Mouse (Mus musculus): ENCODE results near the gene R3hdm4. TPM values are rescaled to one million over a fixed set of nuclear protein-coding genes. Genes with fewer than 3 reads are reported as not detected.

The R3hdm4 gene
- polyA plus RNA-seq, 1 experiment from 2014 or later: 151 TPM

Small RNAs within 50 kb of the gene (microRNA-seq; reads per million reads assigned to microRNA genes)
- gene Mir6910: not detected

Other genes with a start within 250 kb of the R3hdm4 start
- 88.7 and 93.6 TPM in 2 replicates for gene Cdc34, start 239.0 kb downstream of the R3hdm4 start, polyA plus RNA-seq (2014; fragmentation: Nextera tagmentation; extraction: Ambion mirVana)
- 1.0 and 1.6 TPM in 2 replicates for gene Gzmm, start 232.2 kb downstream of the R3hdm4 start, polyA plus RNA-seq (2014; fragmentation: Nextera tagmentation; extraction: Ambion mirVana)
- gene Bsg, start 216.7 kb downstream of the R3hdm4 start, polyA plus RNA-seq (2014; fragmentation: Nextera tagmentation; extraction: Ambion mirVana): 871 and 937 TPM in 2 replicates
- 0.10 and 0.25 TPM in 2 replicates for gene Hcn2, start 204.6 kb downstream of the R3hdm4 start, polyA plus RNA-seq (2014; fragmentation: Nextera tagmentation; extraction: Ambion mirVana)
- gene Polrmt, start 174.6 kb downstream of the R3hdm4 start, polyA plus RNA-seq (2014; fragmentation: Nextera tagmentation; extraction: Ambion mirVana): 26.3 and 31.8 TPM in 2 replicates
- 0.29 and 0.39 TPM in 2 replicates for gene Fgf22, start 166.1 kb downstream of the R3hdm4 start, polyA plus RNA-seq (2014; fragmentation: Nextera tagmentation; extraction: Ambion mirVana)
- gene Rnf126, start 154.3 kb downstream of the R3hdm4 start, polyA plus RNA-seq (2014; fragmentation: Nextera tagmentation; extraction: Ambion mirVana): 72.1 and 77.3 TPM in 2 replicates
- 8.7 and 9.0 TPM in 2 replicates for gene Fstl3, start 143.9 kb downstream of the R3hdm4 start, polyA plus RNA-seq (2014; fragmentation: Nextera tagmentation; extraction: Ambion mirVana)
- gene Prss57, start 130.2 kb downstream of the R3hdm4 start, polyA plus RNA-seq (2014; fragmentation: Nextera tagmentation; extraction: Ambion mirVana): not detected in 2 replicates
- gene Palm, start 127.6 kb downstream of the R3hdm4 start, polyA plus RNA-seq (2014; fragmentation: Nextera tagmentation; extraction: Ambion mirVana): 67.0 and 78.0 TPM in 2 replicates
- 27.6 and 33.1 TPM in 2 replicates for gene Misp, start 100.2 kb downstream of the R3hdm4 start, polyA plus RNA-seq (2014; fragmentation: Nextera tagmentation; extraction: Ambion mirVana)
- gene Ptbp1, start 66.8 kb downstream of the R3hdm4 start, polyA plus RNA-seq (2014; fragmentation: Nextera tagmentation; extraction: Ambion mirVana): 237 and 275 TPM in 2 replicates
- 2.9 and 5.6 TPM in 2 replicates for gene Prtn3, start 46.7 kb downstream of the R3hdm4 start, polyA plus RNA-seq (2014; fragmentation: Nextera tagmentation; extraction: Ambion mirVana)
- 41.3 and 51.7 TPM in 2 replicates for gene Plppr3, start 46.6 kb downstream of the R3hdm4 start, polyA plus RNA-seq (2014; fragmentation: Nextera tagmentation; extraction: Ambion mirVana)
- 0.88 and 3.3 TPM in 2 replicates for gene Elane, start 35.0 kb downstream of the R3hdm4 start, polyA plus RNA-seq (2014; fragmentation: Nextera tagmentation; extraction: Ambion mirVana)
- not detected in 2 replicates for gene Cfd, start 30.4 kb downstream of the R3hdm4 start, polyA plus RNA-seq (2014; fragmentation: Nextera tagmentation; extraction: Ambion mirVana)
- 43.4 and 46.4 TPM in 2 replicates for gene Med16, start 12.3 kb downstream of the R3hdm4 start, polyA plus RNA-seq (2014; fragmentation: Nextera tagmentation; extraction: Ambion mirVana)
- gene Gm26602, start 10.4 kb downstream of the R3hdm4 start, polyA plus RNA-seq (2014; fragmentation: Nextera tagmentation; extraction: Ambion mirVana): 5.3 TPM in 1 of 2 replicates, not detected in the other
- gene Kiss1r, start 4.2 kb downstream of the R3hdm4 start, polyA plus RNA-seq (2014; fragmentation: Nextera tagmentation; extraction: Ambion mirVana): 0.81 and 1.0 TPM in 2 replicates
- 12.7 and 14.0 TPM in 2 replicates for gene Arid3a, start 5.8 kb upstream of the R3hdm4 start, polyA plus RNA-seq (2014; fragmentation: Nextera tagmentation; extraction: Ambion mirVana)
- gene Wdr18, start 38.9 kb upstream of the R3hdm4 start, polyA plus RNA-seq (2014; fragmentation: Nextera tagmentation; extraction: Ambion mirVana): 97.2 and 107 TPM in 2 replicates
- gene Grin3b, start 49.5 kb upstream of the R3hdm4 start, polyA plus RNA-seq (2014; fragmentation: Nextera tagmentation; extraction: Ambion mirVana): 0.32 and 0.36 TPM in 2 replicates
- gene Tmem259, start 63.1 kb upstream of the R3hdm4 start, polyA plus RNA-seq (2014; fragmentation: Nextera tagmentation; extraction: Ambion mirVana): 15.6 and 16.7 TPM in 2 replicates
- 397 and 424 TPM in 2 replicates for gene Cnn2, start 67.4 kb upstream of the R3hdm4 start, polyA plus RNA-seq (2014; fragmentation: Nextera tagmentation; extraction: Ambion mirVana)
- 3.2 and 3.6 TPM in 2 replicates for gene Abca7, start 75.3 kb upstream of the R3hdm4 start, polyA plus RNA-seq (2014; fragmentation: Nextera tagmentation; extraction: Ambion mirVana)
- gene Arhgap45, start 95.4 kb upstream of the R3hdm4 start, polyA plus RNA-seq (2014; fragmentation: Nextera tagmentation; extraction: Ambion mirVana): 5.1 and 5.7 TPM in 2 replicates
- 220 TPM in 2 replicates for gene Polr2e, start 118.6 kb upstream of the R3hdm4 start, polyA plus RNA-seq (2014; fragmentation: Nextera tagmentation; extraction: Ambion mirVana)
- 434 and 466 TPM in 2 replicates for gene Gpx4, start 126.0 kb upstream of the R3hdm4 start, polyA plus RNA-seq (2014; fragmentation: Nextera tagmentation; extraction: Ambion mirVana)
- gene Sbno2, start 184.4 kb upstream of the R3hdm4 start, polyA plus RNA-seq (2014; fragmentation: Nextera tagmentation; extraction: Ambion mirVana): 13.2 and 15.7 TPM in 2 replicates
- gene Stk11, start 194.6 kb upstream of the R3hdm4 start, polyA plus RNA-seq (2014; fragmentation: Nextera tagmentation; extraction: Ambion mirVana): 25.2 and 25.9 TPM in 2 replicates
- gene Atp5d, start 217.4 kb upstream of the R3hdm4 start, polyA plus RNA-seq (2014; fragmentation: Nextera tagmentation; extraction: Ambion mirVana): 481 and 531 TPM in 2 replicates
- 7.5 and 10.1 TPM in 2 replicates for gene Cbarp, start 219.6 kb upstream of the R3hdm4 start, polyA plus RNA-seq (2014; fragmentation: Nextera tagmentation; extraction: Ambion mirVana)
- 29.3 and 32.1 TPM in 2 replicates for gene Midn, start 227.1 kb upstream of the R3hdm4 start, polyA plus RNA-seq (2014; fragmentation: Nextera tagmentation; extraction: Ambion mirVana)
- gene Cirbp, start 244.8 kb upstream of the R3hdm4 start, polyA plus RNA-seq (2014; fragmentation: Nextera tagmentation; extraction: Ambion mirVana): 92.7 and 105 TPM in 2 replicates

Measured in stomach, embryonic 14.5 days (tissue).